Mouse (Mus musculus) forebrain, embryonic 12.5 days (tissue): ENCODE measurements around the gene Tsr3. TPM values are rescaled to one million over a fixed set of nuclear protein-coding genes. Genes with fewer than 3 reads are reported as not detected.

Experiments
- ATAC-seq: fragments of 200-750 bp; cut with Nextera tagmentation; 2 replicates; pipeline ENCODE4 v1.8.0; 2017; ENCODE audit warnings: moderate TSS enrichment; ENCODE audit not compliant: low FRiP score
- H3K27ac ChIP-seq: fragments of 300-500 bp; sonication (generic); 2 replicates; pipeline ENCODE4 v1.5.1; 2016; ENCODE audit warnings: mild to moderate bottlenecking
- H3K27me3 ChIP-seq: fragments of 300-500 bp; sonication (generic); 2 replicates; pipeline ENCODE4 v1.6.1; 2016; ENCODE audit warnings: mild to moderate bottlenecking
- H3K36me3 ChIP-seq: fragments of 300-500 bp; sonication (generic); replicated peaks from 2 replicates; pipeline ENCODE4 v1.6.1; 2016; ENCODE audit warnings: mild to moderate bottlenecking
- H3K4me1 ChIP-seq: fragments of 300-500 bp; sonication (generic); 2 replicates; pipeline ENCODE4 v1.6.1; 2016
- H3K4me2 ChIP-seq: fragments of 300-500 bp; sonication (generic); 2 replicates; pipeline ENCODE4 v1.6.1; 2016; ENCODE audit warnings: mild to moderate bottlenecking, moderate library complexity
- H3K4me3 ChIP-seq: fragments of 300-500 bp; sonication (generic); replicated peaks from 2 replicates; pipeline ENCODE4 v1.5.1; 2016; ENCODE audit warnings: mild to moderate bottlenecking
- H3K9ac ChIP-seq: fragments of 300-500 bp; sonication (generic); 2 replicates; pipeline ENCODE4 v1.6.1; 2016; ENCODE audit warnings: mild to moderate bottlenecking
- H3K9me3 ChIP-seq: fragments of 300-500 bp; sonication (generic); 2 replicates; pipeline ENCODE4 v1.6.1; 2016
- WGBS: fragments of 180-500 bp; shearing (Covaris S2); methylation state at CpG from one replicate; pipeline ENCODE4 v1.1.7; 2016; 5-methylcytosine and 5-hydroxymethylcytosine counted together
- microRNA-seq: library from miRNA; unstranded; fragments of <30 nt; microRNA quantifications from one replicate; pipeline ENCODE4, GENCODE M21; 2017
- polyA plus RNA-seq: library from polyadenylated mRNA; unstranded; fragments of >200 nt; fragmentation: Nextera tagmentation; extraction: Ambion mirVana; gene quantifications from 2 replicates; pipeline ENCODE4 v1.2.1, GENCODE M21; 2016

Gene Tsr3
- polyA plus RNA-seq, 1 experiment from 2014 or later, result 64.2 TPM

GRCm38 (mm10) chr17:25274571-25275346 is 34.8 kb downstream of the Tsr3 start, which contains the start of gene Ube2i:
Ube2i (minus strand) TSS chr17:25274622.
- no peaks in the 10 kb centered on the region; the same call in 1 of the 2 replicates for H3K27me3 ChIP-seq
- no peak for ATAC-seq
- H3K4me2 ChIP-seq, result peak within 1 kb of the TSS; percentile 99
- H3K27ac ChIP-seq, result peak within 1 kb of the TSS; percentile 97
- WGBS, result 84% methylated on average over 9 of the region's 9 CpGs
- peaks cover 6% of the 10 kb centered on the region for H3K36me3 ChIP-seq
- H3K4me1 ChIP-seq, result peaks cover 33% of the 10 kb centered on the region
- H3K9me3 ChIP-seq, result no peaks in the 10 kb centered on the region
- H3K4me3 ChIP-seq, result peak within 1 kb of the TSS; percentile 97
- peak within 1 kb of the TSS; percentile 99 for H3K9ac ChIP-seq

- Histone ChIP-seq H3K27ac (no peak overlapping the region), H3K9ac (no peak overlapping the region), H3K9me3 (no peaks in the 10 kb centered on the region), H3K27me3 (no peaks in the 10 kb centered on the region; the same call in 1 of the 2 replicates), H3K4me3 (no peak overlapping the region), H3K4me1 (peaks cover 23% of the 10 kb centered on the region), H3K4me2 (no peak overlapping the region), H3K36me3 (0 out of 2 replicates have a peak, but pooled peaks cover 4% of the 10 kb centered on the region)
- no peak for ATAC-seq
- 95% methylated on average over 3 of the region's 3 CpGs for WGBS
Observed at GRCm38 (mm10) chr17:25275833-25276232, 35.9 kb downstream of the Tsr3 start.

- WGBS, result 48% methylated on average over 11 of the region's 11 CpGs
- no peaks in the 10 kb centered on the region; the same call in 1 of the 2 replicates for H3K27me3 ChIP-seq
- no peaks in the 10 kb centered on the region for H3K36me3 ChIP-seq
- H3K27ac ChIP-seq, result no peak overlapping the region
- H3K9ac ChIP-seq, result no peak overlapping the region
- H3K4me2 ChIP-seq, result no peak overlapping the region
- H3K4me3 ChIP-seq, result no peak overlapping the region
- no peaks in the 10 kb centered on the region for H3K9me3 ChIP-seq
- no peaks in the 10 kb centered on the region for H3K4me1 ChIP-seq
- no peak for ATAC-seq
Observed at GRCm38 (mm10) chr17:25282133-25282532, 42.2 kb downstream of the Tsr3 start.

- H3K9ac ChIP-seq, result no peak overlapping the region
- H3K9me3 ChIP-seq, result no peaks in the 10 kb centered on the region
- H3K36me3 ChIP-seq, result no peaks in the 10 kb centered on the region
- no peak overlapping the region for H3K27ac ChIP-seq
- no peaks in the 10 kb centered on the region for H3K4me1 ChIP-seq
- no peak for ATAC-seq
- H3K4me2 ChIP-seq, result no peak overlapping the region
- 12% methylated on average over 3 of the region's 3 CpGs for WGBS
- H3K4me3 ChIP-seq, result no peak overlapping the region
- H3K27me3 ChIP-seq, result no peaks in the 10 kb centered on the region
Observed at GRCm38 (mm10) chr17:25285033-25285432, 45.1 kb downstream of the Tsr3 start.

GRCm38 (mm10) chr17:25288842-25289241 is 48.9 kb downstream of the Tsr3 start:
- H3K9me3 ChIP-seq, result no peaks in the 10 kb centered on the region
- H3K27ac ChIP-seq, result no peak overlapping the region
- ATAC-seq, result no peak
- H3K36me3 ChIP-seq, result no peaks in the 10 kb centered on the region
- no peak overlapping the region for H3K4me2 ChIP-seq
- 35% methylated on average over 4 of the region's 4 CpGs for WGBS
- H3K4me3 ChIP-seq, result no peak overlapping the region
- no peaks in the 10 kb centered on the region for H3K27me3 ChIP-seq
- H3K4me1 ChIP-seq, result no peaks in the 10 kb centered on the region
- H3K9ac ChIP-seq, result no peak overlapping the region

- ATAC-seq, result no peak
- WGBS, result 30% methylated on average over 4 of the region's 4 CpGs
Observed at GRCm38 (mm10) chr17:25290411-25290810, 50.4 kb downstream of the Tsr3 start.

More at GRCm38 (mm10) chr17:25290411-25290810, 50.4 kb downstream of the Tsr3 start:
- no peak overlapping the region for H3K4me2 ChIP-seq
- H3K36me3 ChIP-seq, result no peaks in the 10 kb centered on the region
- H3K27ac ChIP-seq, result no peak overlapping the region
- no peak overlapping the region for H3K4me3 ChIP-seq
- no peaks in the 10 kb centered on the region for H3K27me3 ChIP-seq
- no peaks in the 10 kb centered on the region for H3K4me1 ChIP-seq
- H3K9me3 ChIP-seq, result no peaks in the 10 kb centered on the region
- H3K9ac ChIP-seq, result no peak overlapping the region

Small RNAs within 50 kb of the gene (microRNA-seq; reads per million reads assigned to microRNA genes)
- gene Mir3547, result 3.9 reads per million, percentile 13 among the genes with 10 or more reads in this experiment

Other genes with a start within 250 kb of the Tsr3 start
- 12.8 and 14.6 TPM in 2 replicates for gene Cramp1l, start 224.4 kb upstream of the Tsr3 start, polyA plus RNA-seq
- 28.1 and 31.8 TPM in 2 replicates for gene Ift140, start 224.1 kb upstream of the Tsr3 start, polyA plus RNA-seq
- 8.2 and 9.1 TPM in 2 replicates for gene Tmem204, start 156.6 kb upstream of the Tsr3 start, polyA plus RNA-seq
- gene Telo2, start 124.2 kb upstream of the Tsr3 start, polyA plus RNA-seq, result 42.4 and 47.5 TPM in 2 replicates
- gene Ptx4, start 119.4 kb upstream of the Tsr3 start, polyA plus RNA-seq, result 0.18 TPM in 1 of 2 replicates, not detected in the other
- gene Clcn7, start 106.8 kb upstream of the Tsr3 start, polyA plus RNA-seq, result 23.9 and 26.1 TPM in 2 replicates
- not detected in 2 replicates for gene Ccdc154, start 77.7 kb upstream of the Tsr3 start, polyA plus RNA-seq
- not detected in 2 replicates for gene Gm38655, start 64.7 kb upstream of the Tsr3 start, polyA plus RNA-seq
- gene BC003965, start 55.6 kb upstream of the Tsr3 start, polyA plus RNA-seq, result 36.2 and 37.3 TPM in 2 replicates
- 10.0 and 11.3 TPM in 2 replicates for gene Unkl, start 51.8 kb upstream of the Tsr3 start, polyA plus RNA-seq
- gene Gnptg, start within 50 bp of the Tsr3 start, polyA plus RNA-seq, result 60.1 and 64.4 TPM in 2 replicates
- 2.9 and 3.8 TPM in 2 replicates for gene Baiap3, start 16.2 kb downstream of the Tsr3 start, polyA plus RNA-seq
- gene Ube2i, start 34.5 kb downstream of the Tsr3 start, polyA plus RNA-seq, result 849 and 866 TPM in 2 replicates
- not detected in 2 replicates for gene Prss34, start 58.2 kb downstream of the Tsr3 start, polyA plus RNA-seq
- not detected in 2 replicates for gene Prss28, start 68.5 kb downstream of the Tsr3 start, polyA plus RNA-seq
- not detected in 2 replicates for gene Prss29, start 78.5 kb downstream of the Tsr3 start, polyA plus RNA-seq
- gene Tpsab1, start 105.4 kb downstream of the Tsr3 start, polyA plus RNA-seq, result not detected in 2 replicates
- gene Tpsb2, start 126.1 kb downstream of the Tsr3 start, polyA plus RNA-seq, result not detected in 2 replicates
- 0.29 and 0.45 TPM in 2 replicates for gene Tpsg1, start 129.1 kb downstream of the Tsr3 start, polyA plus RNA-seq
- gene Cacna1h, start 193.6 kb downstream of the Tsr3 start, polyA plus RNA-seq, result 7.8 and 7.9 TPM in 2 replicates
- gene Tekt4, start 214.4 kb downstream of the Tsr3 start, polyA plus RNA-seq, result 0.19 and 0.31 TPM in 2 replicates